Mouse (Mus musculus): Measurements from ENCODE around the gene Cby3.

DNA sequence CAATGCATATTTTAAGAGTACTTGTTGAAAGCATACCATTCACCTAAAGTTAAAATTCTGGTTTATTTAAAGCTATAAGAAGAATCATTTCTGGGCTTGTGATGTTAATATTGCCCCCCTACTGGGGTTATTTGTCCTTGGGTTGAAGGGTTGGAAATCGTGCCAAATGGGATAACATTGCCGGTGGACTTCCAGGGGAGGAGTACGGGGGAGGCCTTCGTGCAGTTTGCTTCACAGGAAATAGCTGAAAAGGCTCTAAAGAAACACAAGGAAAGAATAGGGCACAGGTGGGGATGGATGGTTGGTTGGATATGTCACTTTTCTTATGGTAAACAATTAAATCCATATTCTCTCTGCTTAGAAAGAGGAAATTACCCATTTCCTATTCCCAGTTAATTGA, 27.0 kb downstream of the Cby3 start:
- TF ChIP-seq CTCF (IDR thresholded peaks at IDR 0.05; ENCODE audit: low read depth), result no peak
- no peak for TF ChIP-seq EP300 (IDR thresholded peaks at IDR 0.05; ENCODE audit: low read depth)

All from heart, postnatal 0 days (tissue).